Mouse (Mus musculus) olfactory bulb, adult 2 months (tissue): ENCODE measurements at regions not wholly inside any gene's neighbourhood (a gene's known extent, or its start where the extent isn't known, plus 50 kb on each side); places are given as distances from the start of the nearest gene placed in this dataset.

Source experiments
- H3K27ac ChIP-seq: fragments of 200-500 bp; 2 replicates; pipeline ENCODE4 v1.5.1; 2012; ENCODE audit warnings: low read depth, low read length; ENCODE audit not compliant: insufficient read depth
- H3K4me1 ChIP-seq: fragments of 200-500 bp; 2 replicates; pipeline ENCODE4 v1.6.1; 2012; ENCODE audit warnings: low read length; ENCODE audit not compliant: control insufficient read depth, insufficient read depth
- H3K4me3 ChIP-seq: fragments of 200-500 bp; 2 replicates; pipeline ENCODE4 v1.5.1; 2012; ENCODE audit warnings: mild to moderate bottlenecking, low read depth, low read length, moderate library complexity; ENCODE audit not compliant: insufficient read depth
- CTCF ChIP-seq: fragments of 200-500 bp; IDR thresholded peaks from 2 replicates; pipeline ENCODE4 v1.5.1; 2012; ENCODE audit warnings: low read depth, mild to moderate bottlenecking, low read length, moderate library complexity; ENCODE audit not compliant: insufficient read depth
- POLR2A ChIP-seq: fragments of 200-500 bp; IDR thresholded peaks from 2 replicates; pipeline ENCODE4 v1.6.1; 2012; ENCODE audit warnings: mild to moderate bottlenecking, low read depth, low read length, moderate library complexity; ENCODE audit not compliant: insufficient read depth
- WGBS: fragments of 180-500 bp; shearing (Covaris S2); methylation state at CpG from one replicate; pipeline ENCODE4 v1.1.7; 2018; 5-methylcytosine and 5-hydroxymethylcytosine counted together

DNA sequence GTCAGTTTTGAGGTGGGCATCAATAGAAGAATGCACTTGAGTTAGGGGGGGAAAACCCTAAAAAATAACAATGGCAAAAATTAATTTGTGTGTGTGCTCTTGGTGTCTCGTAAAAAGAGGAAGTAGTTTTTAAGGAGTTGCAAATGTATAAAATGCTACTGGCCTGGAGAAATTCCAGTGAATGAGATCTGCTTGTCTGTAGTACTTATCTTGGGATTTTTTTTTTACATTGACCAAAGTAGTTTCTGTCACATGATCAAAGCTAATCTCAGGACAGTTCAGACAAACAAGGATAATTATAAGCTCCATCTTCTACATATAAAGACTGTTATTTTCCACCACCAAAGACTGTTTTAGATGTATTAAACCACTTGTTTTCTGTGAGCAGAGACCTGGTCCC, 128.3 kb upstream of the Zeb2 start:
- Histone ChIP-seq H3K4me3 (no peak overlapping the region), H3K4me1 (no peaks in the 10 kb centered on the region), H3K27ac (no peak overlapping the region)
- WGBS = 98% methylated on average over 1 of the region's 1 CpGs
- TF ChIP-seq POLR2A (no peak), CTCF (no peak)

DNA sequence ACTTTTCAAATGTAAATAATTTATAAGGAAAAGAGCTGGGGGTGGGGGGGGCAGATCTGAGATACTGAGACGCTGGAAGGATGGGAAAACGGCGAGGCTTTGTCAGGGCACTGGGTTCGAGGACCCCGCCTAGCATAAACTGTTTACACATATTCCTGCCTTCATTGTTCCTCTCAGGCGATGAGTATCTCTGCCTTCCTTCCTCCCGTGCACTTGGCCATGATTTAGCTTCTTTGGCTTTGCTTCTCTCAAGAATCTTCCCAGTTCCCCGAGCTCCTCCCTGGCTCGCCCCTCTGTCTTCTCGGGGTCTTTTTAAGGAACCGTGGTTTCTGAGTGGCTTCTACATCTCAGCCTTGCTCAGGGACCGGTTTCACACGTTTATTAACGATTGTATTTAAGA, 127.3 kb upstream of the Zeb2 start:
- Histone ChIP-seq H3K4me1 (no peaks in the 10 kb centered on the region), H3K4me3 (no peak overlapping the region), H3K27ac (no peak overlapping the region)
- 87% methylated on average over 14 of the region's 14 CpGs for WGBS
- no peak for TF ChIP-seq CTCF
- TF ChIP-seq POLR2A = no peak

DNA sequence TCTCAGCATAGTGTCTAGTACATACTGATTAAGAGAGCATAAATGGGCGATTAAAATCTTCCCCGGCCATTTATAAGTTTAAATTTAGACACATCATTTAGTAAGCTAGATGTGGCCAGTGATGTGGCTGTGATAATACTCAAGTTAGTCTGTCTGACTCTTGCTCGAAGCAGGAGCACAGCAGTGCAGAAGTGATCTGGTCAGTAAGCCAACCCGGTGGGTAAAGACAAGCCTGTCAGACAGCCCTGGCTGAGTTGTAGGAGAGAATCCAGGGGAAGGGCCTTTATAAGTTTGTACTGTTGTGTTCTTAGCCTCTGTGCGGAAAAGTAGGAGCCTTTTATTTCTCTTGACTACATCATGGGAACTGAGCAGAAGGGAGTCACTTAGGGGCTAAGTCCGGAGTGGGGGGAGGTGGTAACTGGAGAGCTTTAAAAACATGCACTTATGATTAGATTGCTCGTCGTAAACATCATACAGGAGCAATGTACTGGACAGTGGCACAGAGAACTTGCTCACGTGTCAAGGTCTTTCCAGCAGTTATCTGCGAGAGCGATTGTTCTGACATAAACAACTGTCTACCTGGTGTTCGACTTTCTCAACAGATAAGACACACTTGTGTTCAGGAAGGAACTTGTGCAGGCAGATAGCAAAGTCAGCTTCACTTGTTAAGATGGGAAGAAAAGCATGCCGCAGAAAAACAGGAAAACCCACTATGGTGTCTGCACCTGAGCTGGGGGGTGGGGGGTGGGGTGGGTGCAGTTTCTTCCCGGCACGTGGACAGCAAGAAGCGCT, 122.5 kb upstream of the Zeb2 start:
- TF ChIP-seq POLR2A = no peak
- no peak for TF ChIP-seq CTCF
- Histone ChIP-seq H3K4me3 (no peak overlapping the region), H3K27ac (peak overlapping the region; percentile 23; the same call in 1 of the 2 replicates), H3K4me1 (no peaks in the 10 kb centered on the region)
- WGBS = 86% methylated on average over 16 of the region's 16 CpGs

DNA sequence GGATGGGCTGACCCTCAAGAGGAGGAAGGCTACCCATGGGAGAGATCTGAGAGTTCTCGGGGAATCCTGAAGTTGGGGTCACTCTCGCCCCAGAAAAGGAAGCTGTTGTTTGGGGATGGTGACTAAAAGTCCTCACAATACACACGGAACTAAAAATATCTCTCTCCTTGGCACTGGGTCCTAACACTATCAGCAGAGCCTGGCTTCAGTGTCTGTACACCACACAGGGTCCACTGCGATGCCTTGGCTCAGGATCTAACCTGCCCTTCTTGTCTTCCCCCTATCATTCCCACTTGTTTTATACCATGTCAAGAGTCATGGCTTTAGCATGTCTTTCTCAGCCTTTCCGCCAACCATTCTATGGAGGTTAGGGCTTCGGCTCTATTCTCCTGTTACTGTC, 121.8 kb upstream of the Zeb2 start:
- 93% methylated on average over 6 of the region's 6 CpGs for WGBS
- no peak overlapping the region for H3K4me3 ChIP-seq
- no peaks in the 10 kb centered on the region for H3K4me1 ChIP-seq
- no peak overlapping the region for H3K27ac ChIP-seq
- TF ChIP-seq CTCF (no peak), POLR2A (no peak)

DNA sequence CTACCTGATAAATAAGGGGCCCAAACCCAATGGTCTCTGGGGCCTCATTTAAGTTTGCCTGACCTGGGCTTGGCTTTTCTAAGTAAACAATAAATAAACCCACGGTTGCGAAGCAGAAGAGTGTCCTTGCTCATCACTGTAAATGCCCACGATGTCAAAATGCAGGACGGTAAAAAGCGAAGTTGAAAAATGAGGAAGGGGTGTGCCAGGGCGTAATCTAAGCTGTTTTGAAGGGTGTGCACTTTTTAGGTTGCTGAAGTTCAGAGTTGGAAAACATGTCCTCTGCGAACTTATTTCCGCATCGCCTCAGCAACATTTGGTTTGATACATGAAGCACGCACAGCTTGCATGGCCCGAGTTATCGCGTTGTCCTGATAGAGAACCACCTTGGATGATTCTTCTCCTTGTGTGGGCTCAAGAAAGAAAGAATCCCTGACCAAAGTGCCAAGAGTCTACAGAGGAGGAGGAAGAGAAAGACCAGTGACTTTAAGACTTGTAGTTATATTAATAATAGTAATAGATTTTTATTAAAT, 119.0 kb upstream of the Zeb2 start:
- 96% methylated on average over 13 of the region's 13 CpGs for WGBS
- Histone ChIP-seq H3K4me3 (no peak overlapping the region), H3K4me1 (no peaks in the 10 kb centered on the region), H3K27ac (no peak overlapping the region)
- no peak for TF ChIP-seq POLR2A
- no peak for TF ChIP-seq CTCF

DNA sequence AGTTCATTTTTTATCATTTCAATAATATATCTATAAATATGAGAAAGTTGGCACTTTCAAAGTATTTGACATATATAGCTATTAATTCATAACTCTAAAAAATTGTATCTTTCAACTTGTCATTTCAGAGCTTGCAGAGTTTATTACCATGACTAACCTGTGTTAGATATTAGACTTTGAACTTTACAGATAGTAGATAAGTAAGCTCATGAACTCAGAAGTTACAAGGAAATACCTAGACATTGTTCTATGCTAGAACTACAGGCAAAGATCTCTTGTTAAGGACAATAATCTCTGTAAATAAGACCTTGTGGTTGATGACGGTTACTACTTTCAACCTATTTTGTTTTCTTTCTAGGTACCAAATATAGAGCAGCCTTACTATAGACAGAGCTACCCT, 117.0 kb upstream of the Zeb2 start:
- Histone ChIP-seq H3K27ac (no peak overlapping the region), H3K4me1 (no peaks in the 10 kb centered on the region), H3K4me3 (no peak overlapping the region)
- TF ChIP-seq POLR2A = no peak
- no peak for TF ChIP-seq CTCF
- 89% methylated on average over 1 of the region's 1 CpGs for WGBS

DNA sequence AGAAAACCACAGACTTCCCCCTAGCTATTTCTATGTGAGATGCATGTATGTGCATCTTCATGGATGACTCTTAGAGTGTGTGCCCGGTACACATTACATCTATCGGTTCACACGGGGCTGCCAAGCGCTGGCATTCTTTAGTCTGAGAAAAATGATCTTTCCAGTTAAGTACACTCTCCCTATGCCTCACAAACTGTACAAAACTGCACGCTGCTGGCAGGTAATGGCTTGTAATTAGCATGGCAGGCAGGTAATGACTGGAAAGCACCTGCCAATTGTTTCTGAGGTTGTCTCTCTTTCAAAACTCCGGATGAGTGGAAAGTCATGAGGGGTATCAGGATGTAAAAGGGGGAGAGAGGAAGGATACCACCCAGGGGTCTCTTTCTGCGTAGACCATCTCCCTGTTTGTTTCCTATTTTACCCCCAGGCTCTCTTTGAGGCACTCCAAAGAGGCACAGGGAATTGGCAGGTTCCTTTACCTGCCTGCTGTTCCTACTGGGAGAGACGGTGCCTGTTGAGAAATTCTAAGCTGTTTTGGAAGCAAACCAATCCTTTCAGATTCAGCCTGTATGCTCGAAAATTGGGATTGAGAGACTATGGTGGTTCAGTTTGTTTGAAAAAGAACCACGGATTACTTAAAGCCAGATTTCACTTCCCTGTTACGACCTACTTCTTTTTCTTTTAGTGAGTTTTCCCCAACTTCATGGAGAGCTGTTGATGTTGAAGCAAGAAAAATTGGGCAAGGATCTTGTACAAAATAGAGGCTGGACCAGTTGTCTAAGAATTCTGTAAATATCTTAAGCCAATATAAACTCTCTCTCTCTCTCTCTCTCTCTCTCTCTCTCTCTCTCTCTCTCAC, 113.4 kb upstream of the Zeb2 start:
- TF ChIP-seq CTCF (no peak), POLR2A (no peak)
- Histone ChIP-seq H3K4me1 (no peaks in the 10 kb centered on the region), H3K27ac (no peak overlapping the region), H3K4me3 (no peak overlapping the region)
- 82% methylated on average over 11 of the region's 11 CpGs for WGBS

DNA sequence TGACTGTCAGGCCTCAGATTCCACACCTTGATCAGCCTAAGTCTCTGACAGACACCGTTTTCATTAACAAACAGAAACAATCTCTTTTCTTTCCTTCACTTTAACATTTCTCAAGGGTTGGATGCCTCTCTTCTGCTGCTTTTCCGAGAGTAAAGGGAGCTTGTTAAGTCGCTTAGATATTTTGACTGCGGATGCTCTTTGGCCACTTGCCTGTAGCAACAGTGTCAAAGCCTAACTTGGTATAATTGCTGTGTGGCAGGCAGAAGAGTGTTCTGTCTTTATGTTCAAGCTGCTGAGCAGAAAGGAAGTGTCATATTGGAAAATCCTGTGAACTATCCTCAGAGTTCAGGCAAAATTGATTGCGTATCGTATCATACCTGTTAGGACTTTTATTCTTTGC, 112.3 kb upstream of the Zeb2 start:
- TF ChIP-seq CTCF = no peak
- WGBS = 79% methylated on average over 6 of the region's 6 CpGs
- no peak overlapping the region for H3K27ac ChIP-seq

More for the DNA sequence above, 112.3 kb upstream of the Zeb2 start:
- no peaks in the 10 kb centered on the region for H3K4me1 ChIP-seq
- no peak overlapping the region for H3K4me3 ChIP-seq
